Mouse (Mus musculus) liver, postnatal 0 days (tissue): ENCODE measurements around the gene Macrod1. TPM values are rescaled to one million over a fixed set of nuclear protein-coding genes. Genes with fewer than 3 reads are reported as not detected.
A peak's percentile ranks its signal among the peaks of the same experiment; 100 is the strongest.

Source experiments
- ATAC-seq: fragments of 200-750 bp; cut with Nextera tagmentation; 2 replicates; pipeline ENCODE4 v1.8.0; 2017; ENCODE audit warnings: mild to moderate bottlenecking, moderate library complexity
- DNase-seq: peaks from one replicate; pipeline ENCODE4 v3.0.0-alpha.2; 2016
- H3K27ac ChIP-seq: fragments of 300-500 bp; sonication (generic); 2 replicates; pipeline ENCODE4 v1.5.1; 2014; ENCODE audit warnings: antibody characterized with exemption, moderate library complexity, mild to moderate bottlenecking, low read depth
- H3K27me3 ChIP-seq: fragments of 300-500 bp; sonication (generic); 2 replicates; pipeline ENCODE4 v1.6.1; 2014; ENCODE audit warnings: low read length, control low read depth, mixed read lengths; ENCODE audit not compliant: insufficient read depth
- H3K36me3 ChIP-seq: fragments of 300-500 bp; sonication (generic); replicated peaks from 2 replicates; pipeline ENCODE4 v1.6.1; 2014; ENCODE audit warnings: mild to moderate bottlenecking, control low read depth, low read length, moderate library complexity, mixed read lengths; ENCODE audit not compliant: insufficient read depth
- H3K4me1 ChIP-seq: fragments of 300-500 bp; sonication (generic); 2 replicates; pipeline ENCODE4 v1.6.1; 2014; ENCODE audit warnings: antibody characterized with exemption, mild to moderate bottlenecking, control low read depth; ENCODE audit not compliant: insufficient read depth
- H3K4me2 ChIP-seq: fragments of 300-500 bp; sonication (generic); 2 replicates; pipeline ENCODE4 v1.6.1; 2014; ENCODE audit warnings: low read depth, mild to moderate bottlenecking, low read length, moderate library complexity, mixed read lengths
- H3K4me3 ChIP-seq: fragments of 300-500 bp; sonication (generic); 2 replicates; pipeline ENCODE4 v1.5.1; 2014; ENCODE audit warnings: low read depth, low read length
- H3K9ac ChIP-seq: fragments of 300-500 bp; sonication (generic); replicated peaks from 2 replicates; pipeline ENCODE4 v1.6.1; 2014; ENCODE audit warnings: mild to moderate bottlenecking, moderate library complexity
- H3K9me3 ChIP-seq: fragments of 300-500 bp; sonication (generic); 2 replicates; pipeline ENCODE4 v1.6.1; 2016; ENCODE audit warnings: mild to moderate bottlenecking, control low read depth, low read length, mixed read lengths
- CTCF ChIP-seq: sonication (generic); IDR thresholded peaks from 2 replicates; pipeline ENCODE4 v1.5.1; 2016; ENCODE audit warnings: antibody characterized with exemption, low read depth
- EP300 ChIP-seq: IDR thresholded peaks from 2 replicates; pipeline ENCODE4 v1.6.1; 2016; ENCODE audit warnings: antibody characterized with exemption, low read depth, mild to moderate bottlenecking
- WGBS: fragments of 180-500 bp; shearing (Covaris S2); extraction: QIAGEN DNeasy Blood & Tissue Kit; methylation state at CpG from one replicate; pipeline ENCODE4 v1.1.7; 2014; ENCODE audit not compliant: insufficient replicate concordance; 5-methylcytosine and 5-hydroxymethylcytosine counted together
- polyA plus RNA-seq: library from polyadenylated mRNA; unstranded; fragments of >200 nt; fragmentation: Nextera tagmentation; extraction: Ambion mirVana; gene quantifications from 2 replicates; pipeline ENCODE4 v1.2.1, GENCODE M21; 2015

The Macrod1 gene
- polyA plus RNA-seq, 1 experiment from 2014 or later: 11.7 TPM

DNA sequence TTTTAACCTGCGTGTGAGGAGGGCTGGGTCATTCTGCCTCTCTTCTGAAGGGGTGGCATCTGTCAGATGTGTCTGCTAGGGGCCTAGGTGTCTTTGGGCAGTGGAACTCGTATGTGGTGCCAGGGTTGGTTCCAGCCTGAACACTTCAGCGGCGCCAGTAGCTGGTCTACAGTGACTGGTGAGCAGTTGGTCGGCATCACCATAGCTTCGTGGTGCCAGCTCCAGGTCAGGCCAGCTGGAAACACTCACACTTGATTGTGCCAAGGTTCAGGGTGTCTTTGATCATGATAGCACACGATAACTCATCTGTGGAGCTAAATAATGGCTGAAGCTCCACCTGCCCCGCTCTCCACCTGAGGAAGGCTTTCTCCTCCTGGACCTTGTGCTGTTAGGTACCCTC, 6.3 kb downstream of the Macrod1 start:
- Histone ChIP-seq H3K4me3 (no peak overlapping the region), H3K27ac (no peak overlapping the region), H3K4me2 (no peak overlapping the region), H3K9me3 (no peaks in the 10 kb centered on the region), H3K27me3 (peaks cover 5% of the 10 kb centered on the region; the same call in 1 of the 2 replicates), H3K36me3 (no peaks in the 10 kb centered on the region), H3K9ac (no peak overlapping the region), H3K4me1 (peaks cover 23% of the 10 kb centered on the region)
- DNase-seq (no peak), ATAC-seq (no peak)
- no peak for TF ChIP-seq EP300
- TF ChIP-seq CTCF: no peak
- WGBS: 85% methylated on average over 8 of the region's 8 CpGs

DNA sequence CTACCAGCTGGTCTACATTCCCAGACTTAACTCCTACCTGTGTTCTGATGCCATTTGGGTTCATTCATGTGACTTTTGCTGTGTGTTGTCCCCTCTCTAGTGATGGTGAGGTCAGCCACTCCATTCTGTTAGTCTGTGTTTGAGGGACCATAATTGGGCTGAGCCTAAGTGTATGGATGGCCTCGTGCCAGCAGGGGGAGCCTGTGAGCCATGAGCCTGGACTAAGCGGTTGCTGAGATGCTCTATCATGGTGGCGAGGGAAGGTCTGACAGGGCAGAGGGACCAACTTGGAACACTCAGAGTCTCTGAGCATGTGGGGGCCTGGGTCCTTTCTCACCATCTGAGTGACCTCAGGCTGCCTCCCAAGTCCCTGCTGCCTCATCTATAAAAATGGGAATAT, 8.0 kb downstream of the Macrod1 start:
- H3K9me3 ChIP-seq: no peaks in the 10 kb centered on the region
- peak; percentile 90 for DNase-seq

DNA sequence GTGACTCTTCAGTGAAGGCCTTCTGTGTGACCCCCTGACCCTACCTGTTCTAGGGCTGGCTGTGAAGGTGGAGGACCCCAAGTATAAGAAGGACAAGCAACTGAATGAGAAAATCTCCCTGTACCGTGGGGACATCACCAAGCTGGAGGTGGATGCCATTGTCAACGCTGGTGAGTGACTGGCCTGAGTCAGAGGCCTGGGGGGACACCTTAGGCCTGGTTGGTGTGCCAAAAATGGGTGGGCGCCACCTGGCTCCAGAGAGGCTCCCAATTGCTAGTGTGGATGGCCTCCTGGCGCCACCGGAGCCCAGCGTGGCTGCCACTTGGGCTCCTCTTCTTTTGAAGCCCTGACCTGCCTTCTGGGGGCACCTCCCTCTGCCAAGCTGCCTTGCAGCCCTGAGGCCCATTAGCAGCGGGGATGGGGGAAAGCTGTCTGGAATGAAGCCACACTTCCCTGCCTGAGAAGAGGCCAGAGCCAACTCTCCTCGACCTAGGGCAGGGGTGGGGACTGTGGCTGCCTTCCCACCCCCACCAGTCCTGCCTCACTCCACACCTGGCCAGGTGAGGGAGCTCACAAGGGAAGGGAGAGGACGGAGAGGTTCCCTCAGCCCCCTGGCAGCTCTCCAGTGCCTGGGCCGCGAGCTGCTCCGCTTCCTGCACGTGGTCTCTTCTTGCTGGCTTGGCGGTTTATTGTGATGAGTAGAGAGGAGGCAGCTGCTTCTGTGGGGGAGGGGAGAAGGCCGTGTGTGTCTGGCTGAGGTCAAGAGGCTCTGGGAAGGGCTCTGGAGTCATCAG, 9.6 kb downstream of the Macrod1 start:
- no peaks in the 10 kb centered on the region for H3K36me3 ChIP-seq
- H3K27ac ChIP-seq: no peak overlapping the region
- H3K27me3 ChIP-seq: peaks cover 21% of the 10 kb centered on the region
- peak overlapping the region; percentile 40; the same call in 1 of the 2 replicates for H3K4me2 ChIP-seq
- DNase-seq (peak; percentile 60), ATAC-seq (peak; percentile 20; the same call in 1 of the 2 replicates)
- no peak overlapping the region for H3K4me3 ChIP-seq
- H3K4me1 ChIP-seq: peaks cover 20% of the 10 kb centered on the region
- H3K9ac ChIP-seq: peak overlapping the region; percentile 11; the same call in 1 of the 2 replicates
- H3K9me3 ChIP-seq: no peaks in the 10 kb centered on the region
- TF ChIP-seq CTCF (no peak), EP300 (no peak)
- 32% methylated on average over 15 of the region's 15 CpGs for WGBS

More for the DNA sequence above, 8.0 kb downstream of the Macrod1 start:
- ATAC-seq: peak; percentile 67
- H3K4me3 ChIP-seq: no peak overlapping the region
- no peak overlapping the region for H3K4me2 ChIP-seq
- no peak overlapping the region for H3K27ac ChIP-seq
- H3K27me3 ChIP-seq: peaks cover 12% of the 10 kb centered on the region
- no peak overlapping the region for H3K9ac ChIP-seq
- 0% methylated on average over 3 of the region's 3 CpGs for WGBS
- peaks cover 17% of the 10 kb centered on the region for H3K4me1 ChIP-seq
- H3K36me3 ChIP-seq: no peaks in the 10 kb centered on the region
- TF ChIP-seq CTCF (peak; percentile 100), EP300 (no peak)

DNA sequence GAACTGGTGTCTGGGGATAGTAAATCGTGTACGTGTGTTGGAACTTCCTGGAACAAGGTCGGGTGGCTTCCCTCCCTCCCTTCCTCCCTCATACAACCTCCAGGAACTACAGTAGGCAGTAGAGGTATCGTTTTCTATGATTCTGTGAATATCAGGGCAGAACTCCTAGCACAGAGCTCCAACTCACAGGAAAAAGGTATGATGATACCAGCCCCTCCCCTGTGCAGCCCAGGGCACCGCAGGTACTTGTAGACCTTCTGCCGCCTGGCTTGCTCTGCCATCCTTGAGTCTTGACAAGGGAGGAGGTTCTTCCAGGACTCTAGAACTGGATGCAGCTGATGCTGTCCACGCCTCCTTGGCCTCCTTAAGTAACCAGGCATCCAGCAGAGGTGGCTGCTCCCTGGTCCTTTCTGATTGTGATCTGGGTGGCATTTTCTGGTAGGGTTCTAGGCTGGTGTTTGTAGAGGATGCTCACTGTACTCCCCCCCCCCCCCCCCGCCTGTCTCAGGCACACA, 10.3 kb downstream of the Macrod1 start:
- H3K9ac ChIP-seq: peak overlapping the region; percentile 11; the same call in 1 of the 2 replicates
- no peak overlapping the region; the same call in 1 of the 2 replicates for H3K27ac ChIP-seq
- no peak for TF ChIP-seq CTCF
- no peak for TF ChIP-seq EP300
- no peak overlapping the region for H3K4me3 ChIP-seq
- DNase-seq: no peak
- no peaks in the 10 kb centered on the region for H3K36me3 ChIP-seq
- WGBS: 30% methylated on average over 7 of the region's 8 CpGs
- peaks cover 21% of the 10 kb centered on the region for H3K27me3 ChIP-seq
- no peak for ATAC-seq
- H3K9me3 ChIP-seq: no peaks in the 10 kb centered on the region
- peaks cover 20% of the 10 kb centered on the region for H3K4me1 ChIP-seq
- H3K4me2 ChIP-seq: peak overlapping the region; percentile 53

DNA sequence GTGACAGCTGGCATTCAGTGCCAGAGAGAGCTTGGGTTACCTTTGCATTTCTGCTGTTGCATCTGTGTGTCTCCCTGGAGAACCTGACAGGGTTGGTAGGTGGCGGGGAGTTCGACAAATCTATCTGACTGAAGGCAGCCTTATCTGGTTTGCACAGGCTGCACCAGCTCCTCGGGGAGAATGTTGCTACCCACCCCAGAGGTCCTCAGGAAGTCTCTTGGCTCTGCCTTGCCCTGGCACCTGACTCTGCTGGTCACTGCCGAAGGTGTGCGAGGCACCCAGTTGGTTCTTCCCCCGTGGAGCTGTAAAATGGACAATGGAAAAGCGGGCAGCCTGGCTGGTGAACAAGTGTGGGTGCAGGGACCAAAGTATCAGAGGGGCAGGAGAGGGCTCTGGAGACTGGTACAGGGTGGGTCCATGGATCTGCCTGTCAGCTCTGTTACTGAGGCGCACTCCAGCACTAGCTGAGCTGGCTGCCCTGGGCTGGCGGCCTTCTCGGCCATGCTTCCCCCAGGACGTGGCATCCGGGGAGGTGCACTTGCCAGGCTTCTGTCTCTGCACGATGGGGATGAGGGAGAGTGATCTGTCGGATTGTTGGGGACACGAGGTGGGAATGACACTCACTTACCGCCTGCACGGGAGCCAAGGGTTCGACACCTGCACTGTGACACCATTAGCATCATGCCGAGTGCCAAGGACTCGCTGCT, 10.9 kb downstream of the Macrod1 start:
- WGBS: 36% methylated on average over 20 of the region's 20 CpGs
- DNase-seq: peak; percentile 28
- no peak overlapping the region for H3K27ac ChIP-seq

DNA sequence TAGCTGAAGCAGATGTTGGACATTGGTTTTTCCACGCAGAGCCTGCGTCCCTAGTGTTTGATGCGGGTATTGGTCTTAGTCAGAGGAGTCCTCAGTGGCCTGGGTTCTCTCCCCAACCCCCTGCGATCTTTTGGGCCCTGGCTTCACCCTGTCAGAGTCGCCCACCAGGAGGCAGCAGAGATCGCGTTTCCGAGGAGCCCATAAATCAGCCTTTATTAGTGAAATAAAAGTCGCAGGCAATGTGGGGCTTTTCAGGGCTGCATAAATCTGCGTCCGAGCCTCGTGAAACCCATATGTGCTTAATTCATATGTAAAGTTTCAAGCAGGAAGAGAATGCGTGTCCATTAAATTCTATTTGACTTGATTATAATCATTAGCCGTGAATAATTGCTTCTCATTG, 11.5 kb downstream of the Macrod1 start:
- Histone ChIP-seq H3K27me3 (peaks cover 21% of the 10 kb centered on the region), H3K36me3 (no peaks in the 10 kb centered on the region), H3K4me1 (peaks cover 20% of the 10 kb centered on the region), H3K9me3 (no peaks in the 10 kb centered on the region), H3K9ac (no peak overlapping the region), H3K27ac (no peak overlapping the region), H3K4me2 (peak overlapping the region; percentile 53), H3K4me3 (no peak overlapping the region)
- DNase-seq (peak; percentile 85), ATAC-seq (peak; percentile 38)
- 8% methylated on average over 14 of the region's 14 CpGs for WGBS
- TF ChIP-seq EP300 (no peak), CTCF (peak; percentile 86)

More for the DNA sequence above, 10.9 kb downstream of the Macrod1 start:
- Histone ChIP-seq H3K4me1 (peaks cover 20% of the 10 kb centered on the region), H3K9me3 (no peaks in the 10 kb centered on the region), H3K4me3 (no peak overlapping the region), H3K36me3 (no peaks in the 10 kb centered on the region), H3K9ac (no peak overlapping the region), H3K4me2 (peak overlapping the region; percentile 53), H3K27me3 (peaks cover 21% of the 10 kb centered on the region)
- no peak for TF ChIP-seq EP300
- TF ChIP-seq CTCF: no peak
- peak; percentile 62 for ATAC-seq
